Mouse (Mus musculus) layer of hippocampus, postnatal 10 days (tissue): Measurements from ENCODE around the gene Hfe2. TPM values are rescaled to one million over a fixed set of nuclear protein-coding genes. Genes with fewer than 3 reads are reported as not detected.
A peak's percentile ranks its signal among the peaks of the same experiment; 100 is the strongest.
"Not testable (repeated sequence)": the region's sequence is repeated elsewhere in the genome, so short reads cannot be mapped to it uniquely, and the experiment has no call there.

Experiments
- DNase-seq, 2 experiments: peaks; one replicate each; pipeline ENCODE4 v3.0.0; 2021; ENCODE audit warnings: low spot score in 2 of 2
- long read RNA-seq: library from polyadenylated mRNA; stranded (forward); transcript quantifications from one replicate; pipeline ENCODE4 v2.0.0, GENCODE M21; 2023
- total RNA-seq, 2 experiments: library from RNA; stranded (reverse); gene quantifications; 2 replicates each; pipeline ENCODE4 v1.2.3; 2021

The Hfe2 gene
- under 1 TPM; 0.41 to 0.49 TPM for total RNA-seq
- long read RNA-seq: 0 reads

GRCm38 (mm10) chr3:96524914-96525313 lies at the start of gene Hfe2:
TSS of gene Hfe2 (plus strand) at chr3:96525172.
- no peak for DNase-seq

DNA sequence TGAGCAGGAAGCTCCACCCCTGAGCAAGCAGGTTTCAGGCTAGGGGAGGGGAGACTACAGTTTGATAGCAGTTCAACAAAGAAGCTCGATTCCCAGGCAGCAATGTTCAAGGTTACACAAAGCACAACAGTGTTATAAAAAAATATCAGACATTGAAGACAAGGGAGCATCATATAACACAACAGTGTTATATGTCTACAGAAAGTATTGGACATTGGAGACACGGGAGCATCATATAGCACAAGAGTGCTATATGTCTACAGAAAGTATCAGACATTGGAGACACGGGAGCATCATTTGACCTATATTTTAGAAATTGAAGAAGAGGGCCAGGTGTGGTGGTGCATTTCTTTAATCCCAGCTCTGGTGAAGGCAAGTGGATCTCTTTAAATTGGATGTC lies 47.9 kb upstream of the Hfe2 start:
- DNase-seq: no peak

DNA sequence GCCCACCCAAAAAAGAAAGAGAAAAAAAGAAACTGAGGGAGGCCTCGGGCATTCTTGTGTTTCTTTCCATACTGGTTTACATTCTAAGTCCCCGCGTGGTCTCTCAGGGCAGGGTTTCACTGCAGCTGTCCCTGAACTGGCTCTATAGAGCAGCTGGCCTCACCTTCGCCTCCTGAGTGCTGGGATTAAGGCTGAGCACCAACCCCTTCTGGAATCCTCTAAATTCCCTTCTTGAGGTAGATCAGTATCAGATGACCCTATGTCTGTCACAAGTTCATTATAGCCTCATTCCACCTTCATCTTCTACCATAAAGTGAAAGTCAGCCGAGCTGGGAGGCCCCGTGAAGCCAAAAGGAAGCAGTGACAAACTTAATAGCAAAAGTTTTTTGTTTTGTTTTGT lies 47.4 kb upstream of the Hfe2 start:
- no peak for DNase-seq

- DNase-seq: no peak
These were observed 45.7 kb upstream of the Hfe2 start for GRCm38 (mm10) chr3:96479249-96479648.

- no peak for DNase-seq
These were observed 44.2 kb upstream of the Hfe2 start for GRCm38 (mm10) chr3:96480684-96481270.

GRCm38 (mm10) chr3:96481856-96482255 lies 43.1 kb upstream of the Hfe2 start:
- no peak for DNase-seq

DNA sequence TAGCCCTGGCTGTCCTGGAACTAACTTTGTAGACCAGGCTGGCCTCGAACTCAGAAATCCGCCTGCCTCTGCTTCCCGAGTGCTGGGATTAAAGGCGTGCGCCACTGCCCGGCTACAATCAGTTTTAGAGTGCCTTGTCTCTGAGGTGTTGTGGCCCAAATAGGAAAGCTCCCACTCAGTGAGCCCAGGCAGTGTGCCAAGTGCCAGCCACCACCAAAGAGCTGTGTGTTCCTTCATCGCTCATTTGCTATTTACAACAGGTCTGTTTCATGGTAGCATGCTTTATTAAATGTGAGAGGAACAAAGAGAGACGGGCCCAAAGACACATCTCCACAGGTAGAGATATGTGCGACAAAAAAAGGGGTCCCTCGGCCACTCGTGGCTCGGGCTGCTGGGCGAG lies 42.5 kb upstream of the Hfe2 start:
- DNase-seq: no peak

DNA sequence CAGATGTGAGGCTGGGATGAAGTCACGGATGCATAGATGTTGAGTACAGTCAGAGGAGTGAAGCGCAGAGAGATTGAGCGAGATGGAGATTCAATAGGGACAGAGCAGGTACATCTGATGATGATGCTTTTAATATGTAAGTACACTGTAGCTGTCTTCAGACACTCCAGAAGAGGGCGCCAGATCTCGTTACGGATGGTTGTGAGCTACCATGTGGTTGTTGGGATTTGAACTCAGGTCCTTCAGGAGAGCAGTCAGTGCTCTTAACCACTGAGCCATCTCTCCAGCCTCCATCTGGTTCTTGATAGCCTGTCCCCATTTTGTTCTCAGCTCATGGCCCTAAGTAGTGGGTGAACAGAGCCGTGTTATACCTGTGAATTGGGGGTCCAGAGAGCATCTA lies 41.9 kb upstream of the Hfe2 start:
- not testable (repeated sequence) for DNase-seq

DNA sequence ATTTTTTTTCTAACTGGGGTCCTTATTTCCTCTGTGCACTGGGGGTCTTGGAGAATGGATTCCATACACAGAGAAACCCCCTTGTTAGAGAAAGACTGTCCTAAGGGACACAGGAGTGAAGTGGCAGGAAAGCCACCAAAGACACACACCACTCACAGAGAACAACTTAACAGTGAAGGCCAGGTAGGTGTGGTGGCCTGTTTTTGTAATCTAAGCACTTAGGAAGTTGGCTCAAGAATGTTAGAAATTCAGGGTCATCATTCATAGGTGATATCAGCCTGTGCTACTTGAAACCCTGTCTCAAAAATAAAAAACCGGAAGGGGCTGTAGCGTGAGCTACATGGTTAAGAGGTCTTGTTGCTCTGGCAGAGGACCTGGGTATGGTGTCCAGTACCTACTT lies 41.0 kb upstream of the Hfe2 start:
- DNase-seq: no peak

DNA sequence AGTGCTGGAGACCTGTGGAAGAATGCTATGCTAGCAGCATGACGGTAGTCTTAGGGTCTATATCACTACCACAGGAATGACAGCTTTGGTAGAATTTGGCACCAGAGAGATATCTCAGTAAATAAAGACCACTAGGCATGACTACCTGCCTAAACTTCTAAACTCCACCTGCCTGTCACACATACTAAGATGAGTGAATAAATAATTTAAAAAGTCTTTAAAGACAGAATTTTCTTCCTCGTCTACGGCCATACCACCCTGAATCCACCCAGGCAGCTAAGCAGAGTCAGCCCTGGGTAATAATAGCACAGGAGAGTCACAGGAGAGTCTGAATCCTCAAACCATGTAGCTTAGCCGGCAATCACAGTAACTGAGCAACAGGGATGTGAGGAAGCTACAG lies 40.1 kb upstream of the Hfe2 start:
- no peak for DNase-seq

- DNase-seq: no peak
These were observed 39.6 kb upstream of the Hfe2 start for GRCm38 (mm10) chr3:96485361-96485760.

DNA sequence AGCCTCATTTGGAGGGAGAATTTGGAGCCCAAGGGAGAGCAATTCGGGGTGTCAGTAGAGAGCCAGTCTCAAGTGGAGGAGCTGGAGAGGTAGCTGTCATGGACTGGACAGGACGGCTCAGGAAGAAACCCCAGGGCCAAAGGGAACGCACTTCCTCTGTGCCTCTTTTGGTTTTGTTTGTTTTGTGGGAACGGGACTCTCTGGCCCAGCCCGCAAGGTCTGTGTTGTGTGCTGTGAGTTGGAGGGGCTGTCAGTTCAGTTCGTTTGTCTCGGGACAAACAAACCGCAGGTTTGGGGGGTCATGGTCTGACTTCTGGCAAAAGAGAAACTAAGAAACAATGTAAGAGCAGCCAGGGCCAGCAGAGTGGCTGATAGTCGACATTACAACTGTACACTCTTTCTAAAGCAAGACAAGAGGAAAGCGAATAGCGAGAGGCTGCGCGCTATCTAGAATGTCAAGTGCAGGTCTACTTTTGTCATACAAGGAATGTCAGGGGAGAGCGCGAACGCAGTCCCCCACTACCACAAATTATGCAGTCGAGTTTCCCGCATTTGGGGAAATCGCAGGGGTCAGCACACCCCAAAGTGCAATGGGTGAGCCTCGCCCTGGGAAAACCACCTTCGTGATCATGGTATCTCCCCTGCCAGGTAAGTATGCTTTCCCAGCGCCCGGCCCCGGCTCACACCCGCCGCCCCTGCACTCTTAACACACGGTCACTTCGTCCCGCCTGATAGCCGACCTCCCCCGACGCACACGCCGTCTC lies 38.7 kb upstream of the Hfe2 start:
- not testable (repeated sequence) for DNase-seq

- not testable (repeated sequence) for DNase-seq
These were observed 38.0 kb upstream of the Hfe2 start for GRCm38 (mm10) chr3:96486828-96487559.

GRCm38 (mm10) chr3:96487596-96488289 lies 37.2 kb upstream of the Hfe2 start:
- DNase-seq: peak; percentile 32 to 47

- DNase-seq: not testable (repeated sequence)
These were observed 36.6 kb upstream of the Hfe2 start for GRCm38 (mm10) chr3:96488290-96488906.

- DNase-seq: not testable (repeated sequence)
These were observed 35.9 kb upstream of the Hfe2 start for GRCm38 (mm10) chr3:96488907-96489629.

- not testable (repeated sequence) for DNase-seq
These were observed 35.3 kb upstream of the Hfe2 start for GRCm38 (mm10) chr3:96489636-96490035.

DNA sequence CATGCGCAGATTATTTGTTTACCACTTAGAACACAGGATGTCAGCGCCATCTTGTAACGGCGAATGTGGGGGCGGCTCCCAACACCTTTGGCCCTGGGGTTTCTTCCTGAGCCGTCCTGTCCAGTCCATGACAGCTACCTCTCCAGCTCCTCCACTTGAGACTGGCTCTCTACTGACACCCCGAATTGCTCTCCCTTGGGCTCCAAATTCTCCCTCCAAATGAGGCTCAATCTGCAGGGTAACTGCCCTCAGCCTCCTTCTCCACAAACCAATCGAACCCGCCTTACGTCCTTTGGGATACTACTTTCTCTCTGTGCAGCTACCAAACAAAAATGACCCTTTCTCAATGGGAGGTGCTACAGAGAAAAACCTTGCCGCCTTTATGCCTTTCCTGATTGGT lies 30.5 kb upstream of the Hfe2 start:
- not testable (repeated sequence) for DNase-seq

DNA sequence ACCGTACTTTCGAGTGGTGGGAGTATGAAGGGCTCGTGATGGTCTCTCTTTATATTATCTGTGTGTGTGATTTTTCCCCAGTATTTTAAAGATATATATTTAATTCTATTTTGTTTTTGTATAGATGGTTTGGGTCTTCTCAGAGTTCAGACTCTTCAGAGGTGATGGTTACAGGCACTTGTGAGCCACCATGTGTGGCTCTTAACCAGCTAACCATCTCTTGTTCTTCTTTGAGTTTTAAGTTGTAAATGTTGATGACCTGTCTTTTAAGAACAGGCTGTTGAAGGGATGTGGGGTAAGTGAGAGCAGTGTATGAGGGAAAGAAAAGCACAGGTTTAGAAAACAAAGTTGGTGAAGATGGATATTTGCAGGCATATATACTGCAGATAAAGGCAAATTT lies 30.1 kb upstream of the Hfe2 start:
- DNase-seq: no peak

GRCm38 (mm10) chr3:96495490-96496210 lies 29.3 kb upstream of the Hfe2 start:
- DNase-seq: no peak
